Mouse (Mus musculus) midbrain, embryonic 14.5 days (tissue): ENCODE measurements at regions not wholly inside any gene's neighbourhood (a gene's known extent, or its start where the extent isn't known, plus 50 kb on each side); places are given as distances from the start of the nearest gene placed in this dataset.

Experiments used
- ATAC-seq: fragments of 200-750 bp; cut with Nextera tagmentation; 2 replicates; pipeline ENCODE4 v1.8.0; 2017; ENCODE audit warnings: moderate number of reproducible peaks, moderate library complexity; ENCODE audit not compliant: low FRiP score, low TSS enrichment
- DNase-seq: peaks from one replicate; pipeline ENCODE4 v3.0.0-alpha.2; 2015
- H3K27ac ChIP-seq: fragments of 300-500 bp; sonication (generic); replicated peaks from 2 replicates; pipeline ENCODE4 v1.5.1; 2014; ENCODE audit warnings: mild to moderate bottlenecking, low read depth, low read length, moderate library complexity
- H3K27me3 ChIP-seq: fragments of 300-500 bp; sonication (generic); 2 replicates; pipeline ENCODE4 v1.6.1; 2014; ENCODE audit warnings: low read length, control low read depth, mixed read lengths; ENCODE audit not compliant: control insufficient read depth, insufficient read depth
- H3K36me3 ChIP-seq: fragments of 300-500 bp; sonication (generic); 2 replicates; pipeline ENCODE4 v1.6.1; 2014; ENCODE audit warnings: low read length, control low read depth; ENCODE audit not compliant: control insufficient read depth, insufficient read depth
- H3K4me1 ChIP-seq: fragments of 300-500 bp; sonication (generic); 2 replicates; pipeline ENCODE4 v1.6.1; 2014; ENCODE audit warnings: mild to moderate bottlenecking, antibody characterized with exemption, low read length, control low read depth; ENCODE audit not compliant: control insufficient read depth, insufficient read depth
- H3K4me2 ChIP-seq: fragments of 300-500 bp; sonication (generic); 2 replicates; pipeline ENCODE4 v1.6.1; 2014; ENCODE audit warnings: mild to moderate bottlenecking, low read length, moderate library complexity
- H3K4me3 ChIP-seq: fragments of 300-500 bp; sonication (generic); replicated peaks from 2 replicates; pipeline ENCODE4 v1.5.1; 2014; ENCODE audit warnings: low read depth, low read length
- H3K9ac ChIP-seq: fragments of 300-500 bp; sonication (generic); replicated peaks from 2 replicates; pipeline ENCODE4 v1.6.1; 2014; ENCODE audit warnings: mild to moderate bottlenecking, low read length, moderate library complexity
- H3K9me3 ChIP-seq: fragments of 300-500 bp; sonication (generic); 2 replicates; pipeline ENCODE4 v1.6.1; 2016; ENCODE audit warnings: low read length, control low read depth, mixed read lengths; ENCODE audit not compliant: control insufficient read depth
- WGBS: fragments of 180-500 bp; shearing (Covaris S2); extraction: QIAGEN DNeasy Blood & Tissue Kit; methylation state at CpG from one replicate; pipeline ENCODE4 v1.1.7; 2014; 5-methylcytosine and 5-hydroxymethylcytosine counted together

DNA sequence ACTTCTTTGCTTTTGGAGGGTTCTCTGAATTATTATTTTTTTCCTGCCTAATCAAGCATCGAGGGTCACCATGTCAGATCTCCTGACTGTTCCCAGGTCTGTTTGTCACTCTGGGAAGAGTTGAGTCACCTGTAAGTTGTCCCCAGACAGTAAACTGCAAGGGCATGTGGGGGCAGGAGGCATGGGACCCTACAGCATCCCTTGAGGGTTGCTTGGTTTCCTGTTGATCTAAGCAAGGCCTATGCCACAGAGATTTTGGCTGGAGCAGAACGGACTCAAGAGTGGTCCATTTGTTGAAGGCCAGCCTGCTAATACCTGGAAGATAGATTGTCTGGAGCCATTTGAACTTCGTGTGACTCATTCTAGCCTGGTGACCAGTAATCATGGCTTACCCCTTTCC lies 199.7 kb downstream of the Foxo1 start:
- Histone ChIP-seq H3K4me1 (no peaks in the 10 kb centered on the region), H3K9ac (no peak overlapping the region), H3K9me3 (peaks cover 13% of the 10 kb centered on the region), H3K4me2 (no peak overlapping the region), H3K27ac (no peak overlapping the region), H3K27me3 (no peaks in the 10 kb centered on the region), H3K4me3 (no peak overlapping the region), H3K36me3 (no peaks in the 10 kb centered on the region)
- DNase-seq = no peak
- no peak for ATAC-seq
- WGBS = 88% methylated on average over 3 of the region's 3 CpGs

DNA sequence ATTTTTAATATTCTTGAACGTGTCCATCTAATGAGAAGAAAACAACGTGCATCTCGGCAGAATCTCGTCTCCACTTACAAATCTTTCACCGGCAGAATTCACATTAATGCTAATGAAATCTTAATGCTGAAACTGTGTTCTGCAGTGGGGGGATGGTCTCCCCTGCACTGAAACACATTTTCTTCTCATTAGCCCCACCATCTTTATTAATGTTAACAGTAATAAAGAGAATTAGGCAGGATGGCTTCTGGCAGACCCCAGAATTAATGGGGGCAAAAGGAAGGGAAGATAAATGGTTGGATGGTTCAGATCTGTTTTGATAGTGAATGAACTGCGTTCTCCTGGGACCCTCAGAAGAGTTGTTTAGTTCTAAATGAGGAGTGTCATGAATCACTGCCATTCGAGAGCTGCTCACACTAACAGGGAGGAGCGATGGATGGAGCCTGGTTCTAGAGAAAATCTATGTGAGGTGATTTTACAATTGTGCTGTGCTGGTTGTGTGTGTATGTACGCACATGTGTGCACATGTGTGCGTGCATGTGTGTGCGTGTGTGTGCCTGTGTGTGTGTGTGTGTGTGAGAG lies 198.9 kb downstream of the Foxo1 start:
- Histone ChIP-seq H3K4me3 (no peak overlapping the region), H3K9me3 (peaks cover 13% of the 10 kb centered on the region), H3K27me3 (no peaks in the 10 kb centered on the region), H3K27ac (no peak overlapping the region), H3K4me2 (no peak overlapping the region), H3K36me3 (no peaks in the 10 kb centered on the region), H3K4me1 (no peaks in the 10 kb centered on the region), H3K9ac (no peak overlapping the region)
- DNase-seq = peak; percentile 40
- ATAC-seq = no peak
- 68% methylated on average over 11 of the region's 11 CpGs for WGBS

DNA sequence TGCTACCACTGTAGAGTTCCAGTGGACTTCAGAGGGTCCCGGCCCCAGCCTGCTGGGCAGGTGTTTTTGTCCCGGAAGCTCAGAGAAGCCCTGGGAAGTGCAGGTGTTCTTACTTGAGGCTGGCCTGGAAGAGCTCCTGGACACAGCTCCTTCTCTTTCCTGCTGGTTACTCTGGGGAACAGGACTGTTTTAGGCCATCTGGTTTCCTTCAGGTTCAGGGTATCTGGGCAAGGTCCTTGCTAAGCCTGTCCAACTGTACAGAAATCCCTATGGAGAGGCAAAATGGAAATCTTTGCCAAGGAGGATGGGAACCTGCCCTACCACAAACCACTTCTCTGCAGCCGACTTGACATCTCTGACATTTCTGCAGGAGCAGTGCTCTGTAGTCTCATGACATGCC lies 198.4 kb downstream of the Foxo1 start:
- Histone ChIP-seq H3K9me3 (peaks cover 10% of the 10 kb centered on the region), H3K4me2 (no peak overlapping the region), H3K36me3 (no peaks in the 10 kb centered on the region), H3K4me1 (no peaks in the 10 kb centered on the region), H3K27me3 (no peaks in the 10 kb centered on the region), H3K4me3 (no peak overlapping the region), H3K27ac (no peak overlapping the region), H3K9ac (no peak overlapping the region)
- no peak for ATAC-seq
- WGBS = 75% methylated on average over 3 of the region's 3 CpGs
- DNase-seq = no peak

DNA sequence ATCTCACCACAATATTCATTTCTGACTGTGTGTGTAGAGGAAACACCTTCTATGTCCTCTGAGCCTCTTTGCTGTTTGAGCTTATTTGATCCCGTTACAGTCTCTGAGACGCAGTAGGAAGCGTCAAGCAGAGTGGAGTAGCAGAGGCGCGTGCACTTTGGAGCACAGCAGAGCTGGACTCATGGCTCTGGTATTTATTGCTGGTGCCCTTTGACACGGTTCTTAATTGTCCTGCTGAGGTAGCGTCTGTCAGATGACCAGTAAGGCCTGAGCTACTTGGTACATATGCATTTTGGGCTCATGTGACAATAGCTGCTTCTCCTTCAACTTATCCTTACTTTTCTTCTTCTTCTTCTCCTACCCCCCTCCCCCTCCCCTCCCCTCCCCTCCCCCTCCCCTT lies 195.8 kb downstream of the Foxo1 start:
- Histone ChIP-seq H3K9ac (no peak overlapping the region), H3K9me3 (no peaks in the 10 kb centered on the region), H3K27me3 (no peaks in the 10 kb centered on the region), H3K36me3 (no peaks in the 10 kb centered on the region), H3K4me3 (no peak overlapping the region), H3K4me2 (no peak overlapping the region), H3K4me1 (no peaks in the 10 kb centered on the region), H3K27ac (no peak overlapping the region)
- WGBS = 69% methylated on average over 7 of the region's 7 CpGs
- DNase-seq (no peak), ATAC-seq (no peak)

DNA sequence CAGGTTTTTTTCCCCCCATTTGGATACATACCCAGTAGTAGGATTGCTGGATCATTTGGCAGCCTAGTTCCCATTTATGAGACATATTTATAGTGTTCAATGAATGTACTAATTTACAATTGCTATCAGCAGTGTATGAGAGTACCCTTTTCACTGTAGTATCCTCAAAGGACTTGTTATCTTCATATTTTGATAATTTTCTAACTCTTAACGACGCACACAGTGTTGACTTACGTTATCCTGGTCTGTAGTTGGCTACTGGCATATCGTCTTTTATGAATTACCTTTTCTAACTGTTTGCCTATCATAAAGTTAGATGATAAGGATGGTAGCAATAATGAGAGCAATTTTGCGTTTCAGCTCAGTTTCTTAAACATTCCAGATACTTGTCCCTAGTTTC lies 186.8 kb downstream of the Foxo1 start:
- Histone ChIP-seq H3K4me3 (no peak overlapping the region), H3K4me2 (no peak overlapping the region), H3K36me3 (no peaks in the 10 kb centered on the region), H3K4me1 (no peaks in the 10 kb centered on the region), H3K9ac (no peak overlapping the region), H3K27ac (no peak overlapping the region), H3K27me3 (no peaks in the 10 kb centered on the region), H3K9me3 (no peaks in the 10 kb centered on the region)
- 93% methylated on average over 5 of the region's 5 CpGs for WGBS
- DNase-seq = no peak
- ATAC-seq = no peak

DNA sequence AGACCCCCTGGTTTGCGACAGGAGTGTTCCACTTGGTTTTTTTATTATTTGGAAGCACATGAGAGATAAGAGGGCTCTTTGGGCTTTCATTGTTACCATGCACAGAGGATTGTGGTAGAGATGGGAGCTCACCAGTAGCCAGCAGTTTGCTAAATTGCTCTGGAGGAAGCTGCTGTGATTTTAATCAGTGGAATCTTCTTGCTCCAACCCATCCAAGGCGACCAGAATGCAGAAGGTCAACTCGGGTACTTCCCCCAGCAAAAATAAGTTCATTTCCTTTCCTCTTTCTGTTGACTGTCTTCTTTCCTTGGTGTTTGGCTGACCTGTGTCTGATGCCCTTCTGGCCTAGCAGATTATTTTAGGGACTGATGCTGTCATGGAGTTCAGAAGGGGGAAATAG lies 184.9 kb downstream of the Foxo1 start:
- Histone ChIP-seq H3K9me3 (no peaks in the 10 kb centered on the region), H3K36me3 (no peaks in the 10 kb centered on the region), H3K27me3 (no peaks in the 10 kb centered on the region), H3K4me2 (no peak overlapping the region), H3K27ac (no peak overlapping the region), H3K4me1 (no peaks in the 10 kb centered on the region), H3K4me3 (no peak overlapping the region), H3K9ac (no peak overlapping the region)
- WGBS = 85% methylated on average over 3 of the region's 3 CpGs
- ATAC-seq (no peak), DNase-seq (no peak)

DNA sequence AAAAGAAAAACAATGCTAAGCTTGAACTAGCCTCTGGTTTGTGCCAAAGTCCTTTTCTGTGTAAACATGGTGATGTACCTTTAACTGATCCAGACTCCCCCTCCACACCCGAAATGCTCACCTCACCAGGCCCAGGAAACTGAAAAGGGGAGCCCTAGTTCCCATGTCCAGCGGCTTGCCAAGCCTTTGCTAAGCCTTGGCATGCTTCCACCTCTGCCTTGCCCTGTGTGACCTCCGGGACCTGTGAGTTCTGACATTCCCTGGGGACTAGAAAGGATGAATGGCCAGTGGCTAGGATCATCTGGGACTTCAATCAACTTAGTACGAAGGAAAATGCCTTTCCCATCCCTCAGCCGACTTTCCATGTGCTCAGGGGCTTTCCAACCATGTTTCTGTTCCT lies 184.2 kb downstream of the Foxo1 start:
- WGBS = 75% methylated on average over 5 of the region's 5 CpGs

DNA sequence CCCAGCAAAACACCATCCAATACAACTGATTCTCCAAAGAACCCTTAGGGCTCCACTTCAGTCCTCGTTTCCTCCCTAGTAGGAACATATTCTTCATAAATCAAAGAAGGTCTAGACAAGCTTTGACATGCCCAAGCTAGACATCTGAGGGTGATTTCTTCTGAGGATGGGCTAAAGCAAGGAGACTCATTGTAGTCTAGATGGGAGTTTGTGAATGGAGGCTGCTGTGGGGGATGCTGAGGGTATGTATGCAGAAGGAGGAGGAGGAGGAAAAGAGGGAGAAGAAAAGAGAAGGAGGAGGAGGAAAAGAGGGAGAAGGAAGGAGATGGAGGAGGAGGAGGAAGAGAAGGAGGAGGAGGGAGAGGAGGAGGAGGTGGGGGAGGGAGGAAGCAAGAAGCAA lies 178.9 kb downstream of the Foxo1 start:
- Histone ChIP-seq H3K4me3 (no peak overlapping the region), H3K4me2 (no peak overlapping the region), H3K36me3 (no peaks in the 10 kb centered on the region), H3K9me3 (no peaks in the 10 kb centered on the region), H3K9ac (no peak overlapping the region), H3K27ac (no peak overlapping the region), H3K27me3 (no peaks in the 10 kb centered on the region), H3K4me1 (no peaks in the 10 kb centered on the region)
- ATAC-seq (no peak), DNase-seq (no peak)
- WGBS = 83% methylated on average over 1 of the region's 1 CpGs

More for the DNA sequence above, 184.2 kb downstream of the Foxo1 start:
- no peaks in the 10 kb centered on the region for H3K36me3 ChIP-seq
- DNase-seq = no peak
- no peak overlapping the region for H3K9ac ChIP-seq
- H3K27ac ChIP-seq = no peak overlapping the region
- H3K4me1 ChIP-seq = no peaks in the 10 kb centered on the region
- H3K27me3 ChIP-seq = no peaks in the 10 kb centered on the region
- H3K9me3 ChIP-seq = no peaks in the 10 kb centered on the region
- no peak overlapping the region for H3K4me3 ChIP-seq
- no peak for ATAC-seq
- no peak overlapping the region for H3K4me2 ChIP-seq

DNA sequence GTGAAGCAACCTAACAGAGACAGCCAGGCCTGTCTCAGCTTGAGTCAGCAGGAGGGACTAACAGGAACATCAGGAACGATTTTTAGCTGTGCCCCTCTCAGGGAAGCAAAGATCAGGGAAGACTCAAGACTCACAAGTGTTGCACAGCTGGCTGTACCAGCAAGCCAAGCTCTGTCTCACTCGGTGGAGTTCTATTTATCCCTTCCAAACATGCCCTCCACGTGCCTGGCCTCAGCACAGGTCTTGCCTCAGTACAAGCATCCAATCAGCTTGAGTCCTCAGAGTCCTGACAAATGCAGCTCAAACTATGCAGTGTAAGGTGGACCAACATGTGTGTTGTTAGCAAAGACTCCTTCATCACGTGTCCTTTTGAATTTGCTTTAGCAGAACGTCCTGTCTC lies 178.4 kb downstream of the Foxo1 start:
- H3K36me3 ChIP-seq = no peaks in the 10 kb centered on the region
- no peak overlapping the region for H3K27ac ChIP-seq
- H3K9ac ChIP-seq = no peak overlapping the region
- DNase-seq (no peak), ATAC-seq (no peak)
- H3K4me1 ChIP-seq = no peaks in the 10 kb centered on the region
- H3K27me3 ChIP-seq = no peaks in the 10 kb centered on the region
- WGBS = 76% methylated on average over 5 of the region's 5 CpGs
- H3K9me3 ChIP-seq = no peaks in the 10 kb centered on the region
- no peak overlapping the region for H3K4me2 ChIP-seq
- H3K4me3 ChIP-seq = no peak overlapping the region
